Mouse (Mus musculus): ENCODE results near the gene Foxp1. TPM values are rescaled to one million over a fixed set of nuclear protein-coding genes. Genes with fewer than 3 reads are reported as not detected.

Foxp1 gene
- total and polyA plus RNA-seq, 3 experiments: 16.1 to 42.0 TPM; not detected in 1

DNA sequence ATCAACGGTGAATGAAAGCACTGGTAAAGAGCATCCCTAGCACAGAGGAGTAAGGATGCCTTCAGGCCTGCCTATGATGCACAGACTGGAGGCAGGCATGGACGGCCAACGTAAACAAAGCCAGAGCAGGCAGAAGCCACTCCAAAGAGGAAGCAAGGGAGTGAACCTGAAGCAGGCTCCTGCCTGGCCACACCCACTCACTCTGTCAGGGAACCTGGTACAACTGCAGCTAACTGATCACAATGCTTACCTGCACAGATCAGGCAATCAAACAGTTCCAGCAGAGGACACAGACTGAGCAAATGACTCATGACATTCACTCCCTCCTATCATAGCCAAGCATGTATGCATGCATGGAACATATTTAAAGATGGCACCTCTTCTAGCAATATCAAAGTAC lies 237.5 kb downstream of the Foxp1 start:
- no peak overlapping the region for H3K9ac ChIP-seq (ENCODE audit: control insufficient read depth, low read depth, low read length, poor library complexity, severe bottlenecking)
- no peaks in the 10 kb centered on the region for H3K79me2 ChIP-seq (ENCODE audit: control insufficient read depth, insufficient read depth, low read length, poor library complexity)
- DNase-seq (ENCODE audit: low read depth, low spot score): peak; percentile 39
- no peak overlapping the region for H3K27ac ChIP-seq (ENCODE audit: control insufficient read depth, low read depth, low read length)
- peaks cover 0 to 15% of the 10 kb centered on the region in 2 experiments; a peak in 2 of 4 replicates for H3K36me3 ChIP-seq (ENCODE audit: control insufficient read depth in 1 of 2, insufficient read depth in 2 of 2, low read length in 2 of 2)
- no peaks in the 10 kb centered on the region for H3K9me3 ChIP-seq (replicated peaks; ENCODE audit: insufficient read depth, low read length)
- TF ChIP-seq KAT2A (conservative IDR thresholded peaks at IDR 0.05; ENCODE audit: low read depth, low read length): no peak
- TF ChIP-seq MEF2A (IDR thresholded peaks at IDR 0.05; ENCODE audit: extremely low read depth, insufficient replicate concordance, low read depth, low read length, poor library complexity, severe bottlenecking): no peak
- TF ChIP-seq SIN3A (IDR thresholded peaks at IDR 0.05; ENCODE audit: low read length): no peak
- TF ChIP-seq MYC (IDR thresholded peaks at IDR 0.05; ENCODE audit: low read depth, low read length): no peak
- TF ChIP-seq CHD1 (IDR thresholded peaks at IDR 0.05; ENCODE audit: low read depth, low read length): no peak
- no peak for TF ChIP-seq UBTF (IDR thresholded peaks at IDR 0.05; ENCODE audit: borderline replicate concordance, insufficient read depth, low read depth, low read length)
- no peak for TF ChIP-seq MXI1 (IDR thresholded peaks at IDR 0.05; ENCODE audit: low read depth, low read length)
- TF ChIP-seq SMC3 (IDR thresholded peaks at IDR 0.05; ENCODE audit: low read depth, low read length): no peak
- TF ChIP-seq CTCF (IDR thresholded peaks at IDR 0.05 in 2 of 3, conservative IDR thresholded peaks at IDR 0.05 in 1 of 3; ENCODE audit: control insufficient read depth in 1 of 3, insufficient read depth in 1 of 3, low read depth in 2 of 3, low read length in 3 of 3, poor library complexity in 1 of 3, severe bottlenecking in 1 of 3): no peak
- TF ChIP-seq MYB (IDR thresholded peaks at IDR 0.05; ENCODE audit: low read depth, low read length): no peak
- no peak for TF ChIP-seq USF2 (IDR thresholded peaks at IDR 0.05; ENCODE audit: borderline replicate concordance in 1 of 2, insufficient read depth in 1 of 2, low read depth in 1 of 2, low read length in 2 of 2)
- no peak for TF ChIP-seq POLR2A (IDR thresholded peaks at IDR 0.05; ENCODE audit: control insufficient read depth in 1 of 2, insufficient read depth in 1 of 2, low read depth in 1 of 2, low read length in 2 of 2, poor library complexity in 1 of 2)
- no peak for TF ChIP-seq CHD2 (IDR thresholded peaks at IDR 0.05; ENCODE audit: low read length)
- TF ChIP-seq USF1 (IDR thresholded peaks at IDR 0.05; ENCODE audit: low read depth, low read length): no peak
- no peak for TF ChIP-seq ZNF384 (IDR thresholded peaks at IDR 0.05; ENCODE audit: low read depth, low read length)
- no peak for TF ChIP-seq BHLHE40 (IDR thresholded peaks at IDR 0.05; ENCODE audit: borderline replicate concordance, low read depth, low read length)
- H3K4me1 ChIP-seq (ENCODE audit: control insufficient read depth in 1 of 2, insufficient read depth in 2 of 2, low read length in 2 of 2): peaks cover 7 to 21% of the 10 kb centered on the region in 2 experiments
- no peaks in the 10 kb centered on the region for H3K27me3 ChIP-seq (ENCODE audit: control insufficient read depth in 1 of 2, insufficient read depth in 2 of 2, low read length in 2 of 2)
- no peak overlapping the region for H3K4me3 ChIP-seq (ENCODE audit: control insufficient read depth in 1 of 2, insufficient read depth in 1 of 2, low read depth in 2 of 2, low read length in 2 of 2)

DNA sequence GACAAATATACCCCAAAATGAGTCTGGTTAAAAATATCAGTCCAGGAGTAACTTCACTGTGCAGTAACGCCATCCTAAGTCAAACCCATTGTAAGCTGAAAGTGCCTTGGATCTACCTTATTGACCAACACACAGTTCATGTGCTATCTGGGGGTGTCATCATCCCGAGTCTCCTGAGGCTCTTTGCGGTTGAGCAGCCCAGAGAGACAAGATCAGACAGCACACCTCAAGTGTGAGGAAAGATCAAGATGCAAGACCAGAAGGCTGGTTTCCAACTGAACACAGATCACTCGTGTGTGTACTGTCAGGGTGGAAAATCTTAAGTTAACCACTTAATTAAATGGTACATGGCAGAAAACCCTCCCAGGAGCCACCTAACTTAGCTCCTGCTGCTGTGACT lies 238.5 kb downstream of the Foxp1 start:
- Histone ChIP-seq H3K9ac (ENCODE audit: control insufficient read depth, low read depth, low read length, poor library complexity, severe bottlenecking) (no peak overlapping the region), H3K27me3 (ENCODE audit: control insufficient read depth in 1 of 2, insufficient read depth in 2 of 2, low read length in 2 of 2) (no peaks in the 10 kb centered on the region), H3K4me1 (ENCODE audit: control insufficient read depth in 1 of 2, insufficient read depth in 2 of 2, low read length in 2 of 2) (peaks cover 7 to 21% of the 10 kb centered on the region in 2 experiments), H3K79me2 (ENCODE audit: control insufficient read depth, insufficient read depth, low read length, poor library complexity) (no peaks in the 10 kb centered on the region), H3K27ac (ENCODE audit: control insufficient read depth, low read depth, low read length) (no peak overlapping the region), H3K4me3 (ENCODE audit: control insufficient read depth in 1 of 2, insufficient read depth in 1 of 2, low read depth in 2 of 2, low read length in 2 of 2) (peak overlapping the region in 1 of 2 experiments; percentile 18; a peak in 1 of 4 replicates), H3K36me3 (ENCODE audit: control insufficient read depth in 1 of 2, insufficient read depth in 2 of 2, low read length in 2 of 2) (peaks cover 0 to 15% of the 10 kb centered on the region in 2 experiments; a peak in 2 of 4 replicates), H3K9me3 (replicated peaks; ENCODE audit: insufficient read depth, low read length) (no peaks in the 10 kb centered on the region)
- TF ChIP-seq ELF1 (IDR thresholded peaks at IDR 0.05; ENCODE audit: low read depth, low read length) (no peak), MAX (IDR thresholded peaks at IDR 0.05; ENCODE audit: low read length) (no peak), USF2 (IDR thresholded peaks at IDR 0.05; ENCODE audit: borderline replicate concordance in 1 of 2, insufficient read depth in 1 of 2, low read depth in 1 of 2, low read length in 2 of 2) (no peak), BHLHE40 (IDR thresholded peaks at IDR 0.05; ENCODE audit: borderline replicate concordance, low read depth, low read length) (no peak), SIN3A (IDR thresholded peaks at IDR 0.05; ENCODE audit: low read length) (no peak), HCFC1 (IDR thresholded peaks at IDR 0.05; ENCODE audit: low read depth, low read length) (no peak), NELFE (IDR thresholded peaks at IDR 0.05; ENCODE audit: low read depth, low read length) (no peak), ZKSCAN1 (IDR thresholded peaks at IDR 0.05; ENCODE audit: low read depth, low read length) (no peak), E2F4 (IDR thresholded peaks at IDR 0.05; ENCODE audit: borderline replicate concordance, low read depth, low read length) (no peak), MYC (IDR thresholded peaks at IDR 0.05; ENCODE audit: low read depth, low read length) (no peak), POLR2A (IDR thresholded peaks at IDR 0.05; ENCODE audit: control insufficient read depth in 1 of 2, insufficient read depth in 1 of 2, low read depth in 1 of 2, low read length in 2 of 2, poor library complexity in 1 of 2) (no peak), RAD21 (IDR thresholded peaks at IDR 0.05; ENCODE audit: low read depth, low read length) (no peak), KAT2A (conservative IDR thresholded peaks at IDR 0.05; ENCODE audit: low read depth, low read length) (no peak), MYB (IDR thresholded peaks at IDR 0.05; ENCODE audit: low read depth, low read length) (no peak), MAFK (IDR thresholded peaks at IDR 0.05; ENCODE audit: borderline replicate concordance, low read depth, low read length) (no peak), CTCF (IDR thresholded peaks at IDR 0.05 in 2 of 3, conservative IDR thresholded peaks at IDR 0.05 in 1 of 3; ENCODE audit: control insufficient read depth in 1 of 3, insufficient read depth in 1 of 3, low read depth in 2 of 3, low read length in 3 of 3, poor library complexity in 1 of 3, severe bottlenecking in 1 of 3) (no peak), RCOR1 (IDR thresholded peaks at IDR 0.05; ENCODE audit: low read depth, low read length) (no peak), GABPA (IDR thresholded peaks at IDR 0.05; ENCODE audit: low read depth, low read length) (no peak)
- peak; percentile 12 for DNase-seq (ENCODE audit: low read depth, low spot score)

All from MEL (cell line).